Mouse (Mus musculus): ENCODE results near the gene Actg2. TPM values are rescaled to one million over a fixed set of nuclear protein-coding genes. Genes with fewer than 3 reads are reported as not detected.

The Actg2 gene
- polyA plus RNA-seq, 1 experiment from 2014 or later, result 0.49 TPM

DNA sequence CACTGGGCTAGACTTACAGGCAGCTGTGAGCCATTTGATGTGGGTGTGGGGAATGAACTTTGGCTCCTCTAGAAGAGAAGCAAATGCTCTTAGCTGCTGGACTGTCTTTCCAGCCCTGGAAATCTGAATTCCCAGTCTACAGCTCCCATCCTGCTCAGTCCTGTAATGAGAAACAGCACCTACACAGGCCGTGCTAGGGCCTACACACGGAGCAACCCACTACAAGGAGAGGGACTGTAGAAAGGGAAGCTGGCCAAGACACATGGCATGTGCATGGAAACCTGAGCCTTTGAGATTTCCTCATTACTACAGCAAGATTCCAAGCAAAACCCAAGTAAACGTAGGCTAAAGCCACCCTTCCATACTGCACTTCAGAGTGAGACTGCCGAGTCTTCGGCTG, 47.9 kb downstream of the Actg2 start:
- Histone ChIP-seq H3K27ac (replicated peaks) (no peak overlapping the region), H3K27me3 (ENCODE audit: low read depth, poor library complexity, severe bottlenecking) (no peaks in the 10 kb centered on the region), H3K4me3 (no peak overlapping the region), H3K9me3 (replicated peaks) (no peaks in the 10 kb centered on the region), H3K36me3 (peaks cover 82% of the 10 kb centered on the region), H3K4me1 (no peaks in the 10 kb centered on the region)
- 89% methylated on average over 5 of the region's 5 CpGs for WGBS
- no peak for DNase-seq (ENCODE audit: low spot score)

DNA sequence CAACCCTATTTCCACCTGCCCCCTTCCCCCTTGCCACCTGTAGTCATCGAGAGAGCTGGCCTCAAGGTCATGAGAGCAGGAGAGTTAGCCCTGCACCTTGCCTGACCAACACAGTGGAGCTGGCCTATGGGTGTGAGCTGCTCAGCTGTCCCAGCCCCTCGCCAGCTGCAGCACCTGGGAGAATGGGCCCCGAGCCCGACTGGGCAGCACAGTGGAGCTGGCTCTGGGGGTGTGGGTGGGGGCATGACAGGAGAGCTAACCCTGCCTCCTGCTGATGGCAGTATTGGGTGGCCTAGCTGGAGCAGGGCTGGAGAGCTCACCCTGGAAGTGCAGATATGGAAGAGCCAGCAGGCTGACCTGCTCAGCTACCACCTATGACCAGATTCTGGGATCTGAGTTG, 48.8 kb downstream of the Actg2 start:
- DNase-seq (ENCODE audit: low spot score), result no peak
- Histone ChIP-seq H3K27me3 (ENCODE audit: low read depth, poor library complexity, severe bottlenecking) (no peaks in the 10 kb centered on the region), H3K4me3 (no peak overlapping the region), H3K36me3 (peaks cover 86% of the 10 kb centered on the region), H3K9me3 (replicated peaks) (no peaks in the 10 kb centered on the region), H3K27ac (replicated peaks) (no peak overlapping the region), H3K4me1 (no peaks in the 10 kb centered on the region)
- 93% methylated on average over 4 of the region's 4 CpGs for WGBS

DNA sequence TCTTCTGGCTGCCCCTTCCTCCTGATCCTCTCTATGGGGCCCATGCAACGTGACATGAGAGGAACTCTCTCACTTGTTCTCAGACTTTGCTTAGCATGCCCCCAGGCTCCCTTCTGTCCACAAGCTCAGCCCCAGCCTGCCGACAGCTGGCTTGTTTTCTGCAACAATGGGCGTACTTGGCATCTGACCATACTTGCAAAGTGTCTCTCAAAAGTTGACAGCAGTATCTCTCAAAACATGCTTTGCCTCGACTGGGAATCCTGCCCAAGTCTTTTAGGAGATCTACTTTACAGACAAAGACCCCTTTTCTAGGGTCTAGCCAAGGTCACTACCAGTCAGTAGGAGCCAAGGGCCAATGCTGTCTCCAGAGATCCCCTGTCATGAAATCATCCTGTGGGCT, 50.2 kb downstream of the Actg2 start:
- Histone ChIP-seq H3K36me3 (peaks cover 98% of the 10 kb centered on the region), H3K4me1 (no peaks in the 10 kb centered on the region), H3K4me3 (no peak overlapping the region), H3K9me3 (replicated peaks) (no peaks in the 10 kb centered on the region), H3K27ac (replicated peaks) (no peak overlapping the region), H3K27me3 (ENCODE audit: low read depth, poor library complexity, severe bottlenecking) (no peaks in the 10 kb centered on the region)
- 86% methylated on average over 4 of the region's 4 CpGs for WGBS
- no peak for DNase-seq (ENCODE audit: low spot score)

DNA sequence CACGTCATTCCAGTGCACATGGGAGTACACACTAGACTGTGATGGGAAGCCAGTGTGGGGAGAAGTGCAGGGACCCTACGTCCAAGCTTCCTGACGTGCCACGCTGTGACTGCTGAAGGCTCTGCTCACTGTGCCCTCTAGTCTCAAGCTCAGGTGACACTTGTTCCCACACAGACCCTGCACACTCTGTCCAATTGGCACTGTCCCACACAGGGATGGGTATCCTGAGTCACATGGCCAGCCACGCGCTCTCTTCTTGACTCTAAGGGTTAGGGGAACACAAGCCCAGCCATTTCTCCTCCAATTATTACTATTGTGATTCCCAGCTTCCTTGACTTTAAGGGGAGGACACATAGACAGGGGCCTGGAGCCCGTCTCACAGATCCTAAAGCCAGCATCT, 52.3 kb downstream of the Actg2 start:
- no peaks in the 10 kb centered on the region for H3K27me3 ChIP-seq (ENCODE audit: low read depth, poor library complexity, severe bottlenecking)
- WGBS, result 94% methylated on average over 7 of the region's 7 CpGs
- H3K9me3 ChIP-seq (replicated peaks), result no peaks in the 10 kb centered on the region
- no peak overlapping the region for H3K27ac ChIP-seq (replicated peaks)
- no peaks in the 10 kb centered on the region for H3K4me1 ChIP-seq
- peaks cover 97% of the 10 kb centered on the region for H3K36me3 ChIP-seq
- no peak overlapping the region for H3K4me3 ChIP-seq
- DNase-seq (ENCODE audit: low spot score), result no peak

- WGBS, result 86% methylated on average over 10 of the region's 10 CpGs
- Histone ChIP-seq H3K27ac (replicated peaks) (no peak overlapping the region), H3K4me1 (no peaks in the 10 kb centered on the region), H3K36me3 (peaks cover 88% of the 10 kb centered on the region), H3K4me3 (no peak overlapping the region), H3K27me3 (ENCODE audit: low read depth, poor library complexity, severe bottlenecking) (no peaks in the 10 kb centered on the region), H3K9me3 (replicated peaks) (no peaks in the 10 kb centered on the region)
- DNase-seq (ENCODE audit: low spot score), result no peak
These were observed 53.5 kb downstream of the Actg2 start for GRCm38 (mm10) chr6:83482418-83483085.

DNA sequence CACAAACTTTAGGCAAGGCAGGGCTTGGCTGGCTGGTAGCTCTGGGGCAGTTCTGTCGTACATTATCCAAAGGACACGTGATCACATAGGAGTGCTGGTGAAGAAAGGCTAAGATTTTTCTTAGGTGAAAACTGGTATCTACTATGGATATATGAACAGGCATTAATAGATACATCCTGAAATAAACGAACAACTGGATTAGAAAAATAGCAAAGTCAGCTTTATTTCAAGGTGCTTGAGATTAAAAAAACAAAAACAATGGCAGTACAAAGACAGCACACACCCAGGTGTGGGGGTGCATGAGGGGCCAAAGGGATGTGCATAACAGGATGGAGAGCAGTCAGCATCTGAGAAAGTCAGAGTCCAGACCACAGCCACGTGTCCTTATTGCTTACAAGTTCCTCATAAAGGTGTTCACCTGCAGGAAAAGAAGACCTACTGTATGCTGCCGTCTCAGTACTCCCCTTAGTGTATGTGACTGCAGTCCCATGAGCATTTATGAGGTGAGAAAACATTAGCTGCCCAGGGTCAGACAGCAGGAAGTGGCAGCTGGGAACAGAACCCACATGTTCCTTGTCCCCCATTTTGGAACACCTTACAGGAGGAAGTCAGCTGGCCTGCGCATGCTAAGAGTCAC, 55.9 kb downstream of the Actg2 start:
- H3K9me3 ChIP-seq (replicated peaks), result no peaks in the 10 kb centered on the region
- 91% methylated on average over 6 of the region's 6 CpGs for WGBS
- H3K4me1 ChIP-seq, result 0 out of 2 replicates have a peak, but pooled peaks cover 4% of the 10 kb centered on the region
- H3K27ac ChIP-seq (replicated peaks), result no peak overlapping the region
- no peak overlapping the region for H3K4me3 ChIP-seq
- H3K27me3 ChIP-seq (ENCODE audit: low read depth, poor library complexity, severe bottlenecking), result no peaks in the 10 kb centered on the region
- H3K36me3 ChIP-seq, result peaks cover 73% of the 10 kb centered on the region
- DNase-seq (ENCODE audit: low spot score), result no peak

- no peak for DNase-seq (ENCODE audit: low spot score)
- Histone ChIP-seq H3K36me3 (peaks cover 64% of the 10 kb centered on the region), H3K4me1 (0 out of 2 replicates have a peak, but pooled peaks cover 4% of the 10 kb centered on the region), H3K27me3 (ENCODE audit: low read depth, poor library complexity, severe bottlenecking) (no peaks in the 10 kb centered on the region), H3K4me3 (no peak overlapping the region), H3K9me3 (replicated peaks) (no peaks in the 10 kb centered on the region), H3K27ac (replicated peaks) (no peak overlapping the region)
- 83% methylated on average over 2 of the region's 2 CpGs for WGBS
These were observed 56.9 kb downstream of the Actg2 start for GRCm38 (mm10) chr6:83479193-83479592.

GRCm38 (mm10) chr6:83478628-83479027, 57.4 kb downstream of the Actg2 start:
- 93% methylated on average over 7 of the region's 7 CpGs for WGBS
- H3K36me3 ChIP-seq, result peaks cover 58% of the 10 kb centered on the region

DNA sequence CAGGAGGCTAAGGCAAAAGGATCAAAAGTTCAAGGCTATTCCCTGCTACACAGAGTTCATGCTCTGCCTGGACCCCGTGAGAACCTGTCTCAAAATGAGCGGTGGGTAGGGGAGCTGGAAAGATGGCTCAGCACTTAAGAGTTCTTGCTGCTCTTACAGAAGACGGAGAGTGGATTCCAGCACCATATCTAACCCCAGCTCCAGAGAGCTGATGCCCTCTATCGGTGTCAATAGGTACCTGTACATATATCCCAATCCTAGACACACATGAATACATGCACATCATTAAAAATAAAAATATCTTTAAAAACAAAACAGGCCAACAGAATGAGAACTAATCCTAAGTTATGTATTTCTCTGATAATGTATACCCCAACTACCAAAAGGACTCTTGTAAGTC, 57.8 kb downstream of the Actg2 start:
- H3K27me3 ChIP-seq (ENCODE audit: low read depth, poor library complexity, severe bottlenecking), result no peaks in the 10 kb centered on the region

More at GRCm38 (mm10) chr6:83478628-83479027, 57.4 kb downstream of the Actg2 start:
- Histone ChIP-seq H3K4me3 (no peak overlapping the region), H3K4me1 (0 out of 2 replicates have a peak, but pooled peaks cover 4% of the 10 kb centered on the region), H3K27me3 (ENCODE audit: low read depth, poor library complexity, severe bottlenecking) (no peaks in the 10 kb centered on the region), H3K9me3 (replicated peaks) (no peaks in the 10 kb centered on the region), H3K27ac (replicated peaks) (no peak overlapping the region)
- DNase-seq (ENCODE audit: low spot score), result no peak

DNA sequence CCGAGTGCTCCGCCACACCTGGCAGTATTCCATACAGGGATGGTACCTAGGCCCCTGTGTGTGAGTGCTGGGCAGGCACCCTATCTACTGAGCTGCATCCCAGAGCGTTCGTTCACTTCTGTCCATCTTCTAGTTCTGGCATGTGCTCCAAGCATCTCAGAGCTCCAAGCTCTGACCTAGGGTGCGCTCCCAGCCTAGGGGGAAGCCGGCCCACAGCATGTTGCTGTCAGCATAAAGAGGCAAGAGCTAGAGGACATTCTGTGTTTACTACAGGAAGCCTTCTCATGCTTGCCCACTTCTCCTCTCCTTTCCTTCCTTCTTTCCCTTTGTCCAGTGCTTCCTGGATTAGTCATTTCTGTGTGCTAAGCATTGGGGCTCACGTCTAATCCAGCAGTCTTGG, 60.6 kb downstream of the Actg2 start:
- H3K4me3 ChIP-seq, result no peak overlapping the region
- no peaks in the 10 kb centered on the region for H3K27me3 ChIP-seq (ENCODE audit: low read depth, poor library complexity, severe bottlenecking)
- H3K4me1 ChIP-seq, result 0 out of 2 replicates have a peak, but pooled peaks cover 4% of the 10 kb centered on the region
- 79% methylated on average over 7 of the region's 7 CpGs for WGBS
- peaks cover 28% of the 10 kb centered on the region for H3K36me3 ChIP-seq
- no peak overlapping the region for H3K27ac ChIP-seq (replicated peaks)
- no peak for DNase-seq (ENCODE audit: low spot score)
- H3K9me3 ChIP-seq (replicated peaks), result no peaks in the 10 kb centered on the region

More for the DNA sequence above, 57.8 kb downstream of the Actg2 start:
- 65% methylated on average over 4 of the region's 4 CpGs for WGBS
- H3K27ac ChIP-seq (replicated peaks), result no peak overlapping the region
- no peak for DNase-seq (ENCODE audit: low spot score)
- no peak overlapping the region for H3K4me3 ChIP-seq
- H3K9me3 ChIP-seq (replicated peaks), result no peaks in the 10 kb centered on the region
- H3K4me1 ChIP-seq, result 0 out of 2 replicates have a peak, but pooled peaks cover 4% of the 10 kb centered on the region
- H3K36me3 ChIP-seq, result peaks cover 55% of the 10 kb centered on the region

DNA sequence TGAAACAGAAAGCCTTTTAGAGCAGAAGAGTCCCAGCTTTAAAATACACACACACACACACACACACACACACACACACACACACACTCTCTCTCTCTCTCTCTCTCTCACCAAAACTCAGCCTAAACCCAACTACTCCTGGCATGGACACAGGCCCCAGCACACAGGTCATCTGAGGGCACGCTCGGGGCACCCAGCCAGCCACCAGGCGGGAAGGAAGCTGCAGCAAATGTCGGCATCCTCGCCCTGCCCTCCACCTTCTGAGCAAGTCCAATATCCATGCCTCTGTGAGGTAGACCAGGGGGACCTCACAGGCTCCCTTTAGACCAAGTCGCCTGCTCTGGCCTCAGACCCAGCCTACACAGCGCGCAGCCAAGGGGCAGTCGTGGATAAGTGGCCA, 62.8 kb downstream of the Actg2 start:
- WGBS, result 85% methylated on average over 9 of the region's 9 CpGs
- Histone ChIP-seq H3K36me3 (peaks cover 9% of the 10 kb centered on the region; the same call in 1 of the 2 replicates), H3K4me1 (peaks cover 7% of the 10 kb centered on the region; the same call in 1 of the 2 replicates), H3K4me3 (no peak overlapping the region), H3K9me3 (replicated peaks) (no peaks in the 10 kb centered on the region), H3K27ac (replicated peaks) (no peak overlapping the region), H3K27me3 (ENCODE audit: low read depth, poor library complexity, severe bottlenecking) (no peaks in the 10 kb centered on the region)
- no peak for DNase-seq (ENCODE audit: low spot score)

DNA sequence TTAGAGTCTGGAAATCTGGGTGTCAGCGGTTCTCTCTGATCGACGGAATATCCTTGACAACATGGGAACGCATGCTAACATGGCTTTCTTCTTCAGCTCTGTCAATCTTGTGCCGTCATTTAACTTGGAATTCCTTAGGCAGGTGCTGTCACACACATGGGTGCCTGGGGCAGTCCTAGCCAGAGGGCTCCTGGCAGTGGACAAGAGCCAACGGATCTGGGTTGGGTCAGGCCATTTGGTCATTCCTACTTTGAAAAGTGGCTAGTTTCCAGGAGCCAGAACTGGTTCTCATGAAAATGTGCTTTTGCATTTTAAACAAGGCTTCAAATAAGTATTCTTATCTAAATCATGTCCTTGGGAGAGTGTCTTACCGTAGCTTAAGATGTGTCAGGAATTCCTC, 64.3 kb downstream of the Actg2 start:
- Histone ChIP-seq H3K27me3 (ENCODE audit: low read depth, poor library complexity, severe bottlenecking) (no peaks in the 10 kb centered on the region), H3K9me3 (replicated peaks) (no peaks in the 10 kb centered on the region), H3K27ac (replicated peaks) (no peak overlapping the region), H3K4me3 (no peak overlapping the region), H3K36me3 (0 out of 2 replicates have a peak, but pooled peaks cover 4% of the 10 kb centered on the region), H3K4me1 (peaks cover 7% of the 10 kb centered on the region; the same call in 1 of the 2 replicates)
- 92% methylated on average over 7 of the region's 7 CpGs for WGBS
- no peak for DNase-seq (ENCODE audit: low spot score)

DNA sequence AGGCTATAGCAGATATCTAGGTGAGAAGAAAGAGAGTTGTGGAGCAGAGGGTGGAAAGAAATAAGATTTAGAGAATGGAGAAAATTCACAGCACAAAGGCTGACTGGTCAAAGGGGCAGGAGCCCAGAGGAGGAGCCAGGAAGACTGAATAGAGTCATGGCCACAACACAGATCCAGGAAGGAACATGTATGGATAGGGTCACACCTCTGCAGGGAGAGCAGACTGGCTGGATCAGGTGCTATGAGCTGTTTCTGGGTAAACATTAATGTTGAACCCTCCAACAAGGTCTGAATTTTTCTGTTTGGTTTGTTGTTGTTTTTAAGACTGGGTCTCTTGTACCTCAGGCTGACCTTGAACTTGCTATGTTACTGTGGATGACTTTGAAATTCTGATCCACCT, 72.1 kb downstream of the Actg2 start:
- H3K9me3 ChIP-seq (replicated peaks), result no peaks in the 10 kb centered on the region
- H3K27me3 ChIP-seq (ENCODE audit: low read depth, poor library complexity, severe bottlenecking), result no peaks in the 10 kb centered on the region
- peaks cover 6% of the 10 kb centered on the region for H3K4me1 ChIP-seq
- H3K27ac ChIP-seq (replicated peaks), result no peak overlapping the region
- no peak for DNase-seq (ENCODE audit: low spot score)
- H3K36me3 ChIP-seq, result no peaks in the 10 kb centered on the region
- no peak overlapping the region for H3K4me3 ChIP-seq
